Mouse (Mus musculus) lung, postnatal 4 days (tissue): ENCODE results near the gene Cd247.

ENCODE experiments used
- DNase-seq, 2 experiments: peaks; one replicate each; pipeline ENCODE4 v3.0.0; 2021

Gene Cd247

DNA sequence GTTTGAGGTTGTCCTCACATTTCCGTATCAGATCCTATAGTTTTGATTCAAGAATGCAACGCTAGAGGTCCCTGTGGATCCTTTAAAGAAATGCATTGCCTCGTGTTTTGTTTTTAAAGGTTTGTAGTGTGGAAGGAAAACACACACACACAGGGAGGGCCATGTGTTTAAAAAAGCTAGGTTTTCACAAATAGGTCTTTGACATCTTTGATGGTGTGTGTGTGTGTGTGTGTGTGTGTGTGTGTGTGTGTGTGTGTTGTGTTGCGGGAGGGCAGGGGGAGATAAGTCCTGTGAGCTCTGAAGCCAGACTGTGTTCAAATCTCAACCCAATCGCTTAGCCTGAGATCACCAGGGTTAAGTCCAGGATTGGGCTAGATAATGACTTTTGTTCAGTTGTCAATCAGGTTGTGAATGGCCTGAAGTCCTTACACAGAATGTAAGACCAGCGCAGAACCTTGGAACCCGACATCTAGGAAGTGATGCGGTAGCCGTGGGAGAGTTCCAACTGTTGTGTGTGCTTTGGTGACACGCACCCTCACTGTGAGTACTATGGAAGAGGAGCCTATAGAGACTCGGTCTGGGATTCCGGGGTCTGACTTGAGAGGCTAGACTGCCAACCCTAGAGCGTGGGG lies 8.4 kb upstream of the Cd247 start:
- no peak for DNase-seq

DNA sequence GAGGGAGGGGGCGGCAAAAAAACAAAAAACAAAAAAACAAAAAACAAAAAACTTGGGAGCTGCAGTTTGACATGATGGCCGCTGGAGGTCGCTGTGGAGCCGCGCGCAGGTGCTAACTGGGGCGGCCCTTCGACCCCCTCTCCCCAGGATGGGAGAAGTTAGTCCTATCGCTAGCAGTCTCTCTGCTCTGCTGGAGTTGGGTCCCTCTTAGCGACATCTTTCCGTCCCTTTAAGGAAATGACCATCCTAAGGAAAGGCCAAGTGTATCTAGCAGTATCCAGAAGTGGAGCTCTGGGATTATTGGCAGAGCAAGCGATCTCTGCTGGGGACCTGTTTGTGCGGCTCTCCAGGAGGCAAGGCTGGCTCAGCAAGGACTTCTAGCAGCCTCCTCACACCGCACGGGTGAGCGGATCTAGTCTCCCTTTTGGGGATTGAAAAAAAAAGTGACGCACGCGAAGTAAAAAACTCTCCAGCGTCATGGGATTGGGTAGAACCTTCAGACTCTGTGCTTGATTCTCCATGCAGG lies 7.8 kb upstream of the Cd247 start:
- DNase-seq = peak in 1 of 2 experiments; percentile 51

DNA sequence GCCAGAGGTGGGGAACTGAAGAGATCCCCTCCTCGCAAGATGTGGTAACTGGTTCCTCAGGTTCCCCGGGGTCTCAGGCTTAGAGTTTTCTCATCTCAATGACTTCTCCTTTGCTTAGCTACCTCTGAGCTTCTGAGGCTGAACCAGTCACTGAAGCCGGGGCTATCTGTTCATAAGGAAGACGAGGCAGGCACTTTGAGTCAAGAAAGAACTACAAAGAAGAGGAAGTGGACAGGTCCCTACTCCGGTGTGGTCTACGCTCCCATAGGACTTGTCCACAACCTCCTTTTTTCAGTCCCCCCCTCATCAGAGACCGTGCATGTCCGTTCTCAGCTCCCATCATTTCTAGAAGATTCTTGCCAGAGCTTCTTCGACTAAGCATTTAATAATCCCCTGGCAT lies 7.1 kb upstream of the Cd247 start:
- no peak for DNase-seq

DNA sequence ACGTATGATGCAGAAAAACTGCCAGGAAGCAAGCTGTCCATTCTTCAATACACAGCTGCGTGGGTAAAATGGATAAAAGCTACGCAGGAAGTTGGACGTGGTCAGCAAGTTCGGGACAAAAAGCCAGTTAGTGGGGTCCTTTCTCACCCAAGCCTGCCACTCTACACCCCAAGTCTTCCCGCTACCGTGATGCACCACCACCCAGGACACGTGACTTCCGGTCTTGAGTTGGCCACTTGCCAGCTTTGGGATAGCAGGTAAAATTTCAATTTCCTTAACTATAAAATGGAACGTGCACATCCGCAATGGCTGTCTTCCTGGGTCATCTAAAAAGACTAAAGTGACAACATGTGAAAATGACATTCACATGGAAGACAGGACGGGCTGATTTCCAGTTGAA lies 6.6 kb upstream of the Cd247 start:
- DNase-seq = no peak

DNA sequence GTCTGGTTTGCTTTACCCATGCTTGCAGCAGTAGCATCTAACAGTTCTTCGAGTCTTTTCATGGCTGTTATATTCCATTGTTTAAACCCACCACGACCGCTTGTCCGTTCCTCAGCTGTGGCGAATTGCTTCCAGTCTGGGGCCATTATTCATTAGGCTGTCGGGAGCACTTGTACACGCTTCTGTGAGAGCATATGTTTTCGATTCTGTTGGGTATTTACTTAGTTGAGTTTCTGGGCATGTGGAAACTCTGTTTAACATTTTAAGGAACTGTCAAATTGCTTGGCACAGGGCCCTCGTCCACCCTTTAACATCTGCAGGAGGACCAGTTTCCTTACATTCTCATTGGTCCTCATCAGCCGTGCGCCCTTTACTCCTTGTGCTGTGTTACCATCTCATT lies 2.2 kb upstream of the Cd247 start:
- no peak for DNase-seq

DNA sequence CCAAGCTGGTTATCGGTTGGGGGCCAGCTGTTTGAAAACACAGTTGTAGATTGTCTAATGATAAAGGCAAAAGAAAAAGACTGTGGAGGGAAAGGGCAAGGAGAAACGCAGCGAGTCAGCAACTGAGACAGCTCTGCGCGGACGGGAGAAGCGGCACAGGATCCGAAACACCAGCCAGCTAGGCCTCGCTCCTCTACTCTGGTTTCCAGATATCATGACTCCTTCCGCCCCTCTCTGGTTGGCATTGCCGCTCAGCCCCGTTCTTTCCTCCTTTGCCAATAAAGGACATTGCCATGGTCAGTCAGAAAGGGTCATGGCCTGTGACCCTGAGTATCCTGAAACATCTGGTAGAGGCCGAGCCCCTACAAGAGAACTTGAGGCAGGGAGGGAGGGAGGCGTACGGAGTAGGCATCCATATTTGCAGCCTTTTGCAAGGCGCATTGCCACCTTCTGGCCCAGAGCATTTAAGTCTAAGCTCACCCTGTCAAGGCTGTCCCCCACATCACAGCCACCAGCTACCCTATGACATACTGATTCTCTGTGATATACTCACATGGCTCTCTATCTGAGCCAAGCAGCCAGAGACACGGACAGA lies 682 bp downstream of the Cd247 start:
- no peak for DNase-seq

DNA sequence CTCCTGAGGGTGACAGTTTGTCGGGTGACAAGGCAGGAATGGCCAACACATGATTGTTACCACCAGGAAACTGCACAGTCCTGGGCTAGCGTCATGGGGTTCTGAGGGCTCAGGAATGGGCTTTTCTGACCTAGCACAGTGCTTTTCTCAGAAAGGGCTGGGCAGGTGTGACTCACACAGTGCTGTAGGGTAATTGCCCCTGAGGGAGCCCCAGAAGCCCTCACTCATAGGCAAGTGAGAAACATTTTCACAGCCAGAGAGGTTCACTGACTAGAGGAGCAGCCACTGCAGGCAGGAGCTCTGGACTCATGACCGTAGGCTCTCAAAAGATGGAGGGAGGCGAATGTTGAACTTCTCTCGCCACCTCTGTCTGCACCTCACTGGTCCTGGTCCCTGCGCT lies 1.5 kb downstream of the Cd247 start:
- DNase-seq = no peak

DNA sequence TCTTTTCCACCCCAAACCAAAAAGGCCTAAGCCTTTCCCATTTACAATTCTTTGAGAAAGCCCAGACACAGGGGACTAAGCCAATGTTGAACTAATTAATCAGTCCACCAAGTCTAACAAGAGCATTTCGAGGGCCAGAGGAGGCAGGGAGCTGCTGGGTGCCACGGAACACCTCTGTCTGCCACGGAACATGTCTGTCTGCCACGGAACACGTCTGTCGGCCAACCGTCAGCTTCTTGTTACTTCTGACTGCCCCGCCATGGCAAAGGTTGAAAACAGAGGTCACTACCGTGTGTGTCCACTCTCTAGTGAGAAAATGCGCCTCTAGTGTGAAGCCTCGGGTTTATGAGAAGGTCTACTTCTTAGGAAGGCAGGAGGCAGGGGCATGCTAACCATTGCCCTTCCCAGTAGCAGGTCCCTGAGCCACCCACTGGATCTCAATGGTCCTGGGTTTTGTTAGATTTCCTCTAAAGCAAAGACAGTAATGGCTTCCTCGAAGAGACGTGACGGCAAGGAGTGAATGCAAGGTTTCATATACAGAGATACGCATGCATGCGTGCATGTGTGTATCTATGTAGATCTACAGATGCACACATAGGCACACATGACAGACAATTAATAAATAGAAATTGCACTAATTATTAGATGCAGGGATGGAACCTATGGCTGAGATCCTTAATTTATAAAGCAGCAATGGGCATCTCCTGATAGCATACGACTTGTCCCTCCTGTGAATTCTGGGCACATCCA lies 2.2 kb downstream of the Cd247 start:
- DNase-seq = no peak

DNA sequence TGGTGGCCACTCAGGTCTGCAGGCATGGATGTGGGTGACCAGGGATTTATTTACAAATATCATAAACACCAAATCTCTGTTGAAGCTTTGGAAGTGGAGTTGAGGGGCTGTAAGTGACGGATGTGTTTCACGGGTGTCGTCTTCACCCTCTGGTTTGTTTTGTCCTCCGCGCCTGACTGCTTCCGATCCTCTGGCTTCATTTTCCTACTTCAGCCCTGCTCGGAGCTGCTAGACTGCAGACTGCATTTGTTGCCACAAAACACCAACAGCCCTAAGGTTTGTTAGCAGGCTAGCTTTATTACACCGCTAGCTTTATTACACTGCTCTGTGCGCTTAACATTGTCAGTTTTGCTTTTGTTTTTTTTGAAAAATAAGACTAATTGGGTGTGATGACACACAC lies 2.9 kb downstream of the Cd247 start:
- DNase-seq = no peak

DNA sequence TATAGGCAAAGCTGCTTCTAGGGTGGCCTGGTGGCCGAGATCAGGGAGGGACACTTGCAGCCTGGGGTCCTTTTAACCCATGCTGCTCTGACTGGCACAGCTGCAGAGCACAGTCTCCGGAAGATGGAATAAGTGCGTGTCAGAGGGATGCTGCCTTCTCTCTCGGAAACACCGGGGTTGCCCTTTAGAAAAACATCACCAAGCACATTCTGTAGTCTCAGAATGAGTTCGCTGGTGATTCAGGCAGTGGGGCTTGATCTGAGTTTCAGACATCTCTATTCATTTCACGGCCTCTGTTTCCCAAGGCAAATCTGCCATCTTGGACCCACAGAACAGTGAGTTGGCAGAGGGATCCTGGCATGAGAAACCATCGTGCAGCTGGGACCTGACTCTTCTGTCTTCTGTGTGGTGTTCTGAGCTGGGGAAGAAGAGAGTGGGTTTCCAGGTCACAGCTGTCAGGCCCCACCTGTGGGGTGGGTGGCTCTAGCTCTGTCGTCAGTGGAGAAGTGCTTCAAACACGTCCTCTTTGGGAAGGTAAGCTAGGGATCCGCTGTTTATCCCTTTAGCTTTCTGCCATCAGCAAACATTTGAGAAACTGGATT lies 13.3 kb downstream of the Cd247 start:
- no peak for DNase-seq

DNA sequence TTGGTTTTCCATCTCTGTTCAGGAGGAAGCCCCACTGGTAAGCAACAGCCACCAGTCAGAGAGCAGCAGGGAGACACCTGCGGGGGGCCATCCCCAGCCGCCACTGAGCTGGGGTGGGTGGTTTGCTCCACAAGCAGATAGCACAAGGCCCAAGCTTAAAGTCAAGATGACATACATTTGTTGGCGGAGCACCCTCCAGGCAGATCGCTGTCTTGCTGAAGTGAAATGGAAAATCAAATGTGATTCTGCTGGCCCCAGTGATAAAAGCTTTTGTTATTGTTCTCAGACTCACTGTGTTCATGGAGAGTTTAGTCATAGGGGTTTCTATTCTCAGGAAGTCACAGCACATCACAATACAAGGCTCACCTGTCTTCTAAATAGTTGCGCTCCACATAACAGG lies 14.6 kb downstream of the Cd247 start:
- no peak for DNase-seq

DNA sequence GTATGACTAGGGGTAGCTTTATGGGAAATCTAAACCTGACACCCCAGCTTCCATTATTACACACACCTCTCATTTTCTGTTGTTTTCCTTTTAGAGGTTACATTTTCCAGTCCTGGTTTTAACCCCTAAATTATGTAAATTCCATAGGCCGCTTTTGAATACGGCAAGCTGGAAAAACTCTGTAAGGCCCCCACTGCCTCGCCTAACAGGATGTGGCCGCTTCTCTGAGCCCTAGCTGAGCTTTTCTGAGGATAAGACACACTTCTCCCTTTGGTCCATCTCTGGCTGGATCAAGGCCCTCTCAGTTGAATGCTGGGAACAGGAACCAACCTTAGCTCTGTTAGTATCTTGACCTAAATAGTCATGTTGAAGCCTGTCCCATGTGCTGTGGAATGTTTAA lies 15.7 kb downstream of the Cd247 start:
- no peak for DNase-seq

DNA sequence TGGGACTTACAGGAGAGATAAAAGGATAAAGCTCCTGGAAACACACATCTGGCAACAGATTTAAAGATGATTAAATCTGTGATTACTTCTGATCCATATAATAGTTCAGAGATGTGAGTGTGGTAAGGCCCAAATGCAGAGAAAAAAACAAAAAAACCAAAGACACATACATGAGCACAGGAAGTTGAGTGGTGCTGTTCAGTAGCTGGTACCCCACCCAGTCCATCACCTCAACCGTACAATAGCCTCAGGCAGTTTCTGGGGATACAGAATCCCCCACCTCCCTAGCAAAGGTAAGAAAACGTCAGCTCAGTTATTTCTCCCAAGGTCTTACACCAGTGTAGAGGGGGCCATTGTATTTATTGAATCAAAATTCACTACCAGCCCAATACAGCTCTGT lies 22.2 kb downstream of the Cd247 start:
- DNase-seq = no peak

DNA sequence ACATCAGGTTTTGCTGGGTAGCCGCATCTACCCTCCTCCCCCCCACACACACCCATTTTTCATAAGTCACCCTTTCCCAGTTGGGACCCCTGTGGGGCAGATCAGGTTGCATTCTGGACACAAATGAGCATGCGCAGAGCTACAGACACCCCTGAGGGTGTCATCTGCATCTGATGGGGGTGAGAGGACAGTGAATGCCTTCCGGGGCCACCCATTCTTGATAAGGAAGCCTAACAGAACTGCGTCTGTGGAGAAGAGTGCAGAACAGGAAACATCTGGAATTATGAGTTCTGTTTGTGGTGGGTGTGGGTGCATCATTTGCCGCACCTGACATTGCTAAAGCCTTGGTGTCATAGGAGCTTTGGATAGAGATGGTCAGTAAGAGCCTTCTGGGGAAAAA lies 22.7 kb downstream of the Cd247 start:
- DNase-seq = no peak

DNA sequence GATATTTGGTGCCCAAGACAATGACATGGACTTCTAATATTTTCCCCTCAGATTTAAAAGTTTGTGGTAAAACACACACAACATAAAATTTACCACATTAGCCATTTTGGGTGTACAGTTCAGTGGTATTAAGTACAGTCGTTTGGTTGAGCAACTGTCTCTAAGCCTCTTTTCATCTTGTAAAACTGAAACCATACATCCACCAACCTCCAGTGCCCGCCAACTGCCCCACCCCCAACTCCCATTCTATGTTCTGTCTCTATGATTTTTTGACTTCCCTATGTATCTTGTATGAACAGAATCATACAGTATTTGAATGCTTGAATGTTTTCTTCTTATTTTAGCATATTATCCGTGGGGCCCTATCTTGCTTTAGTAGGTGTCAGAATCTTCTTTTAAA lies 24.3 kb downstream of the Cd247 start:
- DNase-seq = no peak

DNA sequence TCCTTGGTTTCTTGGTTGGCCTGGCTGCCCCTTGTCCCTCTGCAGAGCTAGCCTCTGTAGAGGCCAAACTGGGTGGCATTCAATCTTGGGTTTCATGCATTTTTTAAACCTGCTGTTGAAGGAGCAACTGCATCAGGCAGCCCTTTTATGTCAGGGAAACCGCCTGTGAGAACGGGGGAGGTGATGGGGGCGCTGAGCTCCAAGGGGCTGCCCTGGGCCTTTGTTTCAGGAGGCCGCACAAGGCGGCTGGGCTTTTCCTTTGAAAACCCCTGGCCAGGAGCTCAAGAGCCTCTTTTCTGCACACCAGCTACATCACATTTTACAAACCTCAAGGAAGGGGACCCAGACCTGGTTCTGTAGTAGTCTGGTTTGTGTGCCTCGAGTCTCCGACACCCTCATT lies 25.6 kb downstream of the Cd247 start:
- DNase-seq = no peak

DNA sequence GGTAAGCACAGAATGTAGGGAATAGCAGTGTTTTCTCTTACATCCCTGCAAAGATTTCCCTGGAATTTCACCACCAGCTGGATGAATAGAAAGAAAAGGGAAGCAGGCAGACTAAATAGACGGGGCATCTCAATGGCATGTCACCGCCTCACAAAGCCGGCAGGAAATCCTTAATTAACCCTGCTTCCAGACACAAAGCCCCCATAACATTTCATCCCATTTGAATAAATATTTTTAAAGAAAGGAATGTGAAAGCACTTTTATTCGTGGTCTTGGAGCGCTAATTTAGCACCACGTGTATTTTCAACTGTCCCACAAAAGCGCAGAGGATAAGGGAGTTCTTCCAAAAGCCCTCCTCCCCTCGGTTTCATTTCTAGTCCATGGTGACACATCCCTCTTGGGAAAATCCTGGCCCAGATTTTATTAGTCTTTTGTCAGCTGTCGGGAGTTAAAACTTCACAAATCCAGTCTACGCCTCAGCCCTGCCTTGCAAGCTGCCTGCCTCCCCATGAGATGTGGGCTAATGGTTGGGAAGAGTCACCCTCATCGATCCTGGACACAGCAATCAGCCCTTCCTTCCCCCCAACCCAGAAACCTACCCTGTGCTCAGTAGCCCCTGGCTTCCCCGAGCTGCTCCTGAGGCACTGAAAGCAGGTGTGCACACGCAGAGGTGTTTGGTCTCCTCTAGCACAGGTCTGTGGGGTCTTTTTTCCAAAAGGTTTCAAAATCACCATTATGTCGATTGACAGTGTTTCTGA lies 26.2 kb downstream of the Cd247 start:
- DNase-seq = no peak

DNA sequence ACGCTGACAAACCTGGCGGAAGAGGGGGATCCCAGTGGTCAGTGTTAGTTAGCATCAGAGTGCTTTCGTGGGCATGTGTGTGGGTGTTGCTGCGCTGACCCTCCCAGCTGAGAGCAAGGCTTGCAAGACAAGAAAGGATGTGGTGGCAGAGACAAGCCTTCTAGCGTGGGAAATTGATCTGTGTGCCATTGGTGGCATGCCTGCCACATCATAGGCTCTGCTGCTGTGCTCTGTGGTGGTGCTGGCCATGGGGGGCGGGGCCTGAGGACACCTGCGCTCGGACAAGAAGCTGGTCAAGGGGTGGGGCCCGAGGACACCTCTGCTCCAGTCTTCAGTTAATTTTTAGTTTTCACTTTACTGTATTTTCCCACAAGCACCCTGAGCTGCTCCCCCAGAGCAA lies 27.9 kb downstream of the Cd247 start:
- no peak for DNase-seq

DNA sequence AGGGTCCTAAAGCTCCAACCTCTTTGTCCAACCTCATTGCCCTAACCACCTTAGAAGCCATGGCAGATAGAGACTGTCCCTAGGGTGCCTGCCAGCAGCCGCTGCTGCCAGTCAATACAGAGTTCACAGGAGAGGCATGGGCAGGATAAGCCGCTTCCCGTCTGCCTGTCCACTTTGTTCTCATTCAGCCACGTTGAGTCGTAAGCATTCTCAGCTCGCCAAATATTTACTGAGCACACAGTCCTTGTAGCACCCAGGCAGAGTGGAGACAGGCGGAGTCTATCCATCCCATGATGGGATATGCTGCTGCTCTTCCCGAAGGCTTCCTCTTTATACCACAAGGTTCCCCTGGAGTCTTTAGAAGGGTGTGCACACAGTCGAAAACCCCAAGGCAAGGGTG lies 28.8 kb downstream of the Cd247 start:
- DNase-seq = no peak

DNA sequence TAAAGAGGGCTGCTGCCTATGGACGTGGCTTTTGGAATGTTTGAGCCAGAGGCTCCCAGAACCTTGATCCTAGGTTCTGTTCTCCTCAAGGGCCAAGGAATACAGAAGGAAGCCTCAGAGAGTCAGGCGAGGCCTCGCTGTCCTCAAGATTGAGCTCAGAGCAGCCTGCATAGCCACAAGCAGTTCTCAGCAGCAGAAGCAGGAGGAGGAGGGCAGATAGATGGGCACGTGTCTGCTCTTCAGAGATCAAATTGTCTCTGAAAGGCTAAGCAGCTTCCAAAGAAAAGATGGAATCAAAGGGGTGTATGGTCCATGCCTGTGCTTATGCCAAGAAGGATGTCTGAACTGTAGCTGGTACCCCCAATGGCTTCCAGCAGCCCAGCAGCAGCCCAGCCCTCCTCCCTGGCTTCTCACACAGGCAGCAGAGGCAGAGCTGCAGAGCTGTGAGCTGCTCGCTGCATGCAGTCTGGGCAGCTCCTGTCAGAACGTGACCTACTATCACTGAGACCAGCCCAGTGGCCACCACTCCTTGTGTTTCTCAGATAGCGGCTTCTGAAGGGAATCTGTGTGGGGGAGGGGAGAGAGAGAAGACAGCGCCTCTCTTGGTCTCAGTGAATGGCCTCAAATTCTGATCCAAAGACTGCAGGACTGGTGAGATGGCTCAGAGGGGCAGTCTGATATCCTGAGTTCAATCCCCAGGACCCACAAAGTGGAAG lies 29.8 kb downstream of the Cd247 start:
- DNase-seq = no peak

DNA sequence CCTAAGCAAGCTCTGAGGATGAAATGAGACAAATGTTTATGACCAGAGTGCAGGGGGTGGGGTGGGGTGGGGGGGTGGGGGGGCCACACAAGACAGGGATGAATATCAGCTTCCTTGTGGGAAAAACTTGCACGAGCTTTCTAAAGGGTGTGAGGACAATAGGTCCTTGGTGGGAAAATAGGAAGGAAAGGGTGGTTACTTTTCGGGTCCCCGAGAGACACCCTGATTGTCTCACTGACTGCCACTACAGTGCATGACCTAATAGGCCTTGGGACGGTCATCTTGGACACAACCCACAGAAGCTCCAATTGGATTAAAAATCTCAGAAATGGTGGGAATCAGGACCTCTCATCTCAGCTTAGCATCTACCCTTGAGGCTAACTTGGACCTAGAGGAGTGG lies 30.7 kb downstream of the Cd247 start:
- no peak for DNase-seq

DNA sequence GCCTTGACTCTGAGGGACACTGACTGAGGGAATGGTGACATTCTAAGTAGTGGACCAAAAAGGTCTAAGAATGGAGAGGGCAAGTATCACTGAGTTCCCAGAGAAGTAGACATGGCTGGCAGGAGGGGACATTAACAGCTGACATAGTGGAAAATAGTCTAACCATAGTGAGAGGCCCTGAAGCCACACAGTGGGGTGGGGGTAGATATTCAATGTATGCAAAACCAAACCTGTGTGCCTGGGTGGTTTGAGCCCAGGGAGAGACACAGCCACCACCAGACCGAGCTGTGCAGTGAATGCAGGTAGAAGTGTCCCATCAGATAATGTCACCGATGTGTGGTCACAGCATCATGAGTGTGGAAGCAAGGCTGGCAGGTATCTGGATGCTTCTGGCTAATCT lies 33.5 kb downstream of the Cd247 start:
- no peak for DNase-seq

DNA sequence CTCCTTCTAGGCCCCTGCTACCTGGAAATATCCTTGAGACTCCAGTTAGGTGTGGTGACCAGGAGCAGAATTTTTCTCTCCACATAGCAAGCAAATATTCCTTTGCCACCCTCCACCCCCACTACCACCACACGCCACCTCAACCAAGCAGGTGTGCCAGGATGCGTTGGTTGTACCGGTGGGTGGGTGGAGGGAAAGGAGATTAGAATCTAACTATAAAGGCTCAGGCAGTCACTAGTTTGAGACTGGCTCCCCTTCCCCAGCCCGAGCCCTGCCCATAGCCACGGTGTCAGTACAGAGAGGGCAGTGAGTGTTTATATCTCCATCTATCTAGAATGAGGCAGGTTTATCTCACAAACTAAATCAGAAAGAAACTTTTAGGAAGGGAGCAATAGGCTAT lies 39.7 kb downstream of the Cd247 start:
- DNase-seq = no peak
